Comparison of ENCODE assay signal across 8 mouse cellular contexts in the genomic region with DNA sequence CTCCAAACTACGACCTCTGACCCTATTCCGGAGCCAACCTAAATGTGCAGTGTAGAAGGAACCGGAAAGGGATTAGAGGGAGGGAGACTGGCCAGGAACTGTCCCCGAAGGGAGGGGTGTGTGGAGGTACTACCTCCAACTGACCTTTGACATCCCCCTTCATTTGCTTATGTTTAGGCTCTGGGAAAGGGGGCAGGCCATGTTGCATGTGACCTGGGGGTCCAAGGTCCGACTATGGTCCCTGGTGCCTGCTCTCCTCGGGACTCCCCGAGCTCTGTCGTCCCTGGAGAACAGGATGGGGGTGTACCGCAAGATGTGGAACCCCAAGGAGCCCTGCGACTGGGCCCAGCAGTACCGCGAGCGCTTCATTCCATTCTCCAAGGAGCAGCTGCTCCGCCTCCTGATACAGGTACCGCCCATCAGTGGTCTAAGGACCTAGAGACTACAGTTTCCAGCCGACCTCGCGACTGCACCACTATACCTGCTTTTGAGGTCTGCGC. TPM values are rescaled to one million over a fixed set of nuclear protein-coding genes. Genes with fewer than 3 reads are reported as not detected.
DNase-seq lines count a peak whose midpoint lies in the region; ATAC-seq and TF ChIP-seq lines count a peak whose summit lies in the region.

No protein-coding gene starts in this region.

- peak overlapping the region; percentile 44; the same call in 1 of the 2 replicates for H3K27ac ChIP-seq in neural tube, embryonic 11.5 days (ENCODE audit: low read depth, low read length)
- peak overlapping the region; percentile 92 for H3K27ac ChIP-seq in embryonic facial prominence, embryonic 10.5 days (replicated peaks)
- peak overlapping the region; percentile 50 for H3K27ac ChIP-seq in heart, embryonic 12.5 days (ENCODE audit: poor library complexity, severe bottlenecking)
- peak overlapping the region; percentile 80 for H3K27ac ChIP-seq in kidney, postnatal 0 days
- peak overlapping the region; percentile 90 for H3K27ac ChIP-seq in liver, embryonic 13.5 days
- peak overlapping the region; percentile 65 for H3K27ac ChIP-seq in thymus, adult 2 months (ENCODE audit: control insufficient read depth, insufficient read depth, low read length)

- 1% methylated on average over 19 of the region's 19 CpGs for WGBS in neural tube, embryonic 11.5 days
- WGBS in embryonic facial prominence, embryonic 10.5 days: under 1% methylated on average over 19 of the region's 19 CpGs
- 2% methylated on average over 19 of the region's 19 CpGs for WGBS in heart, embryonic 12.5 days
- 2% methylated on average over 19 of the region's 19 CpGs for WGBS in kidney, postnatal 0 days
- WGBS in liver, embryonic 13.5 days (ENCODE audit: insufficient replicate concordance): under 1% methylated on average over 19 of the region's 19 CpGs
- 3% methylated on average over 19 of the region's 19 CpGs for WGBS in thymus, adult 2 months

- peak overlapping the region; percentile 8 for H3ac ChIP-seq in myocyte (ENCODE audit: control insufficient read depth, insufficient read length)

- H3K9me3 ChIP-seq in neural tube, embryonic 11.5 days (ENCODE audit: control insufficient read depth, low read length): no peaks in the 10 kb centered on the region
- no peaks in the 10 kb centered on the region for H3K9me3 ChIP-seq in embryonic facial prominence, embryonic 10.5 days
- H3K9me3 ChIP-seq in heart, embryonic 12.5 days (replicated peaks): no peaks in the 10 kb centered on the region
- H3K9me3 ChIP-seq in kidney, postnatal 0 days (replicated peaks; ENCODE audit: low read length): no peaks in the 10 kb centered on the region
- H3K9me3 ChIP-seq in liver, embryonic 13.5 days (replicated peaks): no peaks in the 10 kb centered on the region

- H3K4me1 ChIP-seq in neural tube, embryonic 11.5 days (ENCODE audit: control insufficient read depth, insufficient read depth, low read length): peaks cover 5% of the 10 kb centered on the region; the same call in 1 of the 2 replicates
- H3K4me1 ChIP-seq in embryonic facial prominence, embryonic 10.5 days: peaks cover 23% of the 10 kb centered on the region
- H3K4me1 ChIP-seq in heart, embryonic 12.5 days (replicated peaks): 0 out of 2 replicates have a peak, but pooled peaks cover 3% of the 10 kb centered on the region
- H3K4me1 ChIP-seq in kidney, postnatal 0 days (replicated peaks; ENCODE audit: insufficient read depth, low read length): no peaks in the 10 kb centered on the region
- H3K4me1 ChIP-seq in liver, embryonic 13.5 days (replicated peaks): peaks cover 35% of the 10 kb centered on the region
- H3K4me1 ChIP-seq in thymus, adult 2 months (replicated peaks; ENCODE audit: control insufficient read depth, insufficient read depth, low read length): peaks cover 17% of the 10 kb centered on the region

- no peaks in the 10 kb centered on the region for H3K36me3 ChIP-seq in neural tube, embryonic 11.5 days (ENCODE audit: control insufficient read depth, insufficient read depth, low read length)
- no peaks in the 10 kb centered on the region for H3K36me3 ChIP-seq in embryonic facial prominence, embryonic 10.5 days (replicated peaks)
- H3K36me3 ChIP-seq in heart, embryonic 12.5 days: no peaks in the 10 kb centered on the region
- H3K36me3 ChIP-seq in kidney, postnatal 0 days (ENCODE audit: insufficient read depth, low read length): no peaks in the 10 kb centered on the region
- H3K36me3 ChIP-seq in liver, embryonic 13.5 days: no peaks in the 10 kb centered on the region
- no peaks in the 10 kb centered on the region for H3K36me3 ChIP-seq in myocyte (ENCODE audit: control insufficient read depth, insufficient read depth)
- no peaks in the 10 kb centered on the region for H3K36me3 ChIP-seq in thymus, adult 2 months (ENCODE audit: control insufficient read depth, insufficient read depth, low read length)

- no peaks in the 10 kb centered on the region for H3K27me3 ChIP-seq in neural tube, embryonic 11.5 days (ENCODE audit: control insufficient read depth, insufficient read depth, low read length)
- H3K27me3 ChIP-seq in embryonic facial prominence, embryonic 10.5 days (replicated peaks; ENCODE audit: low read depth, poor library complexity, severe bottlenecking): peaks cover 9% of the 10 kb centered on the region
- H3K27me3 ChIP-seq in heart, embryonic 12.5 days (replicated peaks): no peaks in the 10 kb centered on the region
- no peaks in the 10 kb centered on the region for H3K27me3 ChIP-seq in kidney, postnatal 0 days (ENCODE audit: insufficient read depth, low read length)
- H3K27me3 ChIP-seq in liver, embryonic 13.5 days: 0 out of 2 replicates have a peak, but pooled peaks cover 4% of the 10 kb centered on the region
- H3K27me3 ChIP-seq in myocyte (ENCODE audit: control insufficient read depth, insufficient read depth, insufficient read length): no peaks in the 10 kb centered on the region
- H3K27me3 ChIP-seq in thymus, adult 2 months (ENCODE audit: control insufficient read depth, insufficient read depth, low read length): no peaks in the 10 kb centered on the region

- ATAC-seq in neural tube, embryonic 11.5 days (ENCODE audit: insufficient read depth, low FRiP score, low TSS enrichment): peak; percentile 66
- ATAC-seq in heart, embryonic 12.5 days (ENCODE audit: insufficient number of reproducible peaks, low FRiP score): peak; percentile 60
- peak; percentile 67 for ATAC-seq in kidney, postnatal 0 days (replicated peaks; ENCODE audit: low FRiP score, low read depth)
- ATAC-seq in liver, embryonic 13.5 days (ENCODE audit: low read depth): peak; percentile 64

- TF ChIP-seq CTCF in kidney, postnatal 0 days (IDR thresholded peaks at IDR 0.05; ENCODE audit: low read depth): 0 out of 2 replicates have a peak, but pooled peaks have one; percentile 18
- no peak for TF ChIP-seq CTCF in thymus, adult 2 months (IDR thresholded peaks at IDR 0.05; ENCODE audit: borderline replicate concordance, control insufficient read depth, extremely low read depth, insufficient read depth, low read length, poor library complexity)

- H3K79me2 ChIP-seq in myocyte (ENCODE audit: control insufficient read depth, insufficient read depth): no peaks in the 10 kb centered on the region

- TF ChIP-seq POLR2A in myocyte (IDR thresholded peaks at IDR 0.05; ENCODE audit: insufficient read length, low read depth): peak; percentile 37
- peak; percentile 7; the same call in 1 of the 2 replicates for TF ChIP-seq POLR2A in thymus, adult 2 months (IDR thresholded peaks at IDR 0.05; ENCODE audit: control insufficient read depth, extremely low read depth, insufficient read depth, low read length, poor library complexity)

- peak overlapping the region; percentile 89 for H3K4me2 ChIP-seq in neural tube, embryonic 11.5 days (ENCODE audit: low read depth)
- H3K4me2 ChIP-seq in heart, embryonic 12.5 days: peak overlapping the region; percentile 81
- peak overlapping the region; percentile 74 for H3K4me2 ChIP-seq in kidney, postnatal 0 days (ENCODE audit: low read length)
- H3K4me2 ChIP-seq in liver, embryonic 13.5 days: peak overlapping the region; percentile 95
- H3K4me2 ChIP-seq in myocyte (ENCODE audit: low read depth): peak overlapping the region; percentile 95

- peak overlapping the region; percentile 48 for H3K4me3 ChIP-seq in neural tube, embryonic 11.5 days (ENCODE audit: low read depth, low read length)
- H3K4me3 ChIP-seq in embryonic facial prominence, embryonic 10.5 days: peak overlapping the region; percentile 67
- peak overlapping the region; percentile 53 for H3K4me3 ChIP-seq in heart, embryonic 12.5 days
- H3K4me3 ChIP-seq in kidney, postnatal 0 days (replicated peaks; ENCODE audit: low read depth, low read length): peak overlapping the region; percentile 46
- peak overlapping the region; percentile 67 for H3K4me3 ChIP-seq in liver, embryonic 13.5 days (replicated peaks)
- H3K4me3 ChIP-seq in myocyte: peak overlapping the region; percentile 66
- H3K4me3 ChIP-seq in thymus, adult 2 months (ENCODE audit: control insufficient read depth, insufficient read depth, low read length): peak overlapping the region; percentile 57

- peak; percentile 53 for DNase-seq in neural tube, embryonic 11.5 days (ENCODE audit: low spot score)
- no peak for DNase-seq in neural tube, embryonic 10.5 days (ENCODE audit: extremely low spot score, low spot score)
- peak; percentile 61 for DNase-seq in embryonic facial prominence, embryonic 10.5 days (ENCODE audit: low spot score)
- DNase-seq in kidney, postnatal 0 days (ENCODE audit: low spot score): peak; percentile 69
- DNase-seq in liver, embryonic 13.5 days: peak; percentile 52
- DNase-seq in thymus, adult 2 months: no peak

- H3K9ac ChIP-seq in neural tube, embryonic 11.5 days (ENCODE audit: low read length): peak overlapping the region; percentile 63
- H3K9ac ChIP-seq in heart, embryonic 12.5 days: peak overlapping the region; percentile 82
- peak overlapping the region; percentile 60 for H3K9ac ChIP-seq in kidney, postnatal 0 days (ENCODE audit: low read depth, low read length)
- H3K9ac ChIP-seq in liver, embryonic 13.5 days: peak overlapping the region; percentile 81

RNA-seq across cellular contexts. Expression of a gene that starts 0.6 kb away (rescaled TPM):
- polyA plus RNA-seq in neural tube, embryonic 11.5 days (2014; fragmentation: Nextera tagmentation; extraction: Ambion mirVana): 2.8 and 3.9 TPM in 2 replicates
- 4.5 and 5.5 TPM in 2 replicates for polyA plus RNA-seq in embryonic facial prominence, embryonic 10.5 days (2016; fragmentation: Nextera tagmentation; extraction: Ambion mirVana)
- polyA plus RNA-seq in heart, embryonic 12.5 days (2016; fragmentation: Nextera tagmentation; extraction: Ambion mirVana): 5.8 and 7.2 TPM in 2 replicates
- polyA plus RNA-seq in kidney, postnatal 0 days (2015; fragmentation: Nextera tagmentation; extraction: Ambion mirVana): 6.2 and 6.7 TPM in 2 replicates
- 3.6 and 3.8 TPM in 2 replicates for polyA plus RNA-seq in liver, embryonic 13.5 days (2015; fragmentation: Nextera tagmentation; extraction: Ambion mirVana)
- polyA plus RNA-seq in myocyte (2012; fragmentation: generic; extraction: Trizol): 26.9 TPM
- polyA plus RNA-seq in thymus, adult 2 months (2012; rRNA removed): 50.6 and 52.5 TPM in 2 replicates

RNA-seq across cellular contexts. Expression of a gene that starts 0.8 kb away (rescaled TPM):
- polyA plus RNA-seq in neural tube, embryonic 11.5 days (2014; fragmentation: Nextera tagmentation; extraction: Ambion mirVana): 0.59 and 0.82 TPM in 2 replicates
- polyA plus RNA-seq in embryonic facial prominence, embryonic 10.5 days (2016; fragmentation: Nextera tagmentation; extraction: Ambion mirVana): 1.2 and 1.3 TPM in 2 replicates
- polyA plus RNA-seq in heart, embryonic 12.5 days (2016; fragmentation: Nextera tagmentation; extraction: Ambion mirVana): 0.89 and 1.2 TPM in 2 replicates
- 0.96 and 1.6 TPM in 2 replicates for polyA plus RNA-seq in kidney, postnatal 0 days (2015; fragmentation: Nextera tagmentation; extraction: Ambion mirVana)
- polyA plus RNA-seq in liver, embryonic 13.5 days (2015; fragmentation: Nextera tagmentation; extraction: Ambion mirVana): 0.76 and 0.86 TPM in 2 replicates
- polyA plus RNA-seq in myocyte (2012; fragmentation: generic; extraction: Trizol): 0.23 TPM
- 2.7 and 2.9 TPM in 2 replicates for polyA plus RNA-seq in thymus, adult 2 months (2012; rRNA removed)

RNA-seq across cellular contexts. Expression of a gene that starts 19.1 kb away (rescaled TPM):
- 0.37 and 0.73 TPM in 2 replicates for polyA plus RNA-seq in neural tube, embryonic 11.5 days (2014; fragmentation: Nextera tagmentation; extraction: Ambion mirVana)
- 0.09 and 0.20 TPM in 2 replicates for polyA plus RNA-seq in embryonic facial prominence, embryonic 10.5 days (2016; fragmentation: Nextera tagmentation; extraction: Ambion mirVana)
- polyA plus RNA-seq in heart, embryonic 12.5 days (2016; fragmentation: Nextera tagmentation; extraction: Ambion mirVana): 0.37 and 0.42 TPM in 2 replicates
- polyA plus RNA-seq in kidney, postnatal 0 days (2015; fragmentation: Nextera tagmentation; extraction: Ambion mirVana): 0.29 and 0.32 TPM in 2 replicates
- 0.07 TPM in 2 replicates for polyA plus RNA-seq in liver, embryonic 13.5 days (2015; fragmentation: Nextera tagmentation; extraction: Ambion mirVana)
- 0.65 TPM for polyA plus RNA-seq in myocyte (2012; fragmentation: generic; extraction: Trizol)
- polyA plus RNA-seq in thymus, adult 2 months (2012; rRNA removed): 1.1 and 1.4 TPM in 2 replicates

RNA-seq across cellular contexts. Expression of a gene that starts 23.9 kb away (rescaled TPM):
- 20.3 and 24.6 TPM in 2 replicates for polyA plus RNA-seq in neural tube, embryonic 11.5 days (2014; fragmentation: Nextera tagmentation; extraction: Ambion mirVana)
- 9.9 and 15.6 TPM in 2 replicates for polyA plus RNA-seq in embryonic facial prominence, embryonic 10.5 days (2016; fragmentation: Nextera tagmentation; extraction: Ambion mirVana)
- 63.1 and 69.0 TPM in 2 replicates for polyA plus RNA-seq in heart, embryonic 12.5 days (2016; fragmentation: Nextera tagmentation; extraction: Ambion mirVana)
- 170 and 171 TPM in 2 replicates for polyA plus RNA-seq in kidney, postnatal 0 days (2015; fragmentation: Nextera tagmentation; extraction: Ambion mirVana)
- 49.0 and 61.6 TPM in 2 replicates for polyA plus RNA-seq in liver, embryonic 13.5 days (2015; fragmentation: Nextera tagmentation; extraction: Ambion mirVana)
- 409 TPM for polyA plus RNA-seq in myocyte (2012; fragmentation: generic; extraction: Trizol)
- polyA plus RNA-seq in thymus, adult 2 months (2012; rRNA removed): 361 and 365 TPM in 2 replicates

RNA-seq across cellular contexts. Expression of a gene that starts 24.7 kb away (rescaled TPM):
- polyA plus RNA-seq in neural tube, embryonic 11.5 days (2014; fragmentation: Nextera tagmentation; extraction: Ambion mirVana): 75.4 and 86.4 TPM in 2 replicates
- polyA plus RNA-seq in embryonic facial prominence, embryonic 10.5 days (2016; fragmentation: Nextera tagmentation; extraction: Ambion mirVana): 30.4 and 36.6 TPM in 2 replicates
- 53.4 and 55.5 TPM in 2 replicates for polyA plus RNA-seq in heart, embryonic 12.5 days (2016; fragmentation: Nextera tagmentation; extraction: Ambion mirVana)
- polyA plus RNA-seq in kidney, postnatal 0 days (2015; fragmentation: Nextera tagmentation; extraction: Ambion mirVana): 81.3 and 84.5 TPM in 2 replicates
- polyA plus RNA-seq in liver, embryonic 13.5 days (2015; fragmentation: Nextera tagmentation; extraction: Ambion mirVana): 22.9 and 23.8 TPM in 2 replicates
- polyA plus RNA-seq in myocyte (2012; fragmentation: generic; extraction: Trizol): 132 TPM
- 199 and 226 TPM in 2 replicates for polyA plus RNA-seq in thymus, adult 2 months (2012; rRNA removed)

Comparison
In these comparisons a context has a peak if more than half of its experiments do, and no peak if none do; other contexts are left out.
1. DNase-seq: peak in neural tube, embryonic 11.5 days (single experiment), embryonic facial prominence, embryonic 10.5 days (single experiment), kidney, postnatal 0 days (single experiment) and liver, embryonic 13.5 days (single experiment); none in neural tube, embryonic 10.5 days (single experiment) and thymus, adult 2 months (single experiment).
2. Peak in every context shown above with its lines, with median percentiles within 50 percentile points of each other: ATAC-seq, H3K27ac ChIP-seq, H3K4me2 ChIP-seq, H3K4me3 ChIP-seq and H3K9ac ChIP-seq.